Mouse (Mus musculus) spleen, postnatal 10 days (tissue): ENCODE data around the gene Chm.
"Not testable (repeated sequence)": the region's sequence is repeated elsewhere in the genome, so short reads cannot be mapped to it uniquely, and the experiment has no call there.

Experiments
- DNase-seq, 2 experiments: peaks; one replicate each; pipeline ENCODE4 v3.0.0; 2021 to 2022; ENCODE audit warnings: low spot score in 2 of 2

The Chm gene

GRCm38 (mm10) chrX:113185230-113185985 is at the start of gene Chm:
Gene Chm (minus strand): TSS chrX:113185517.
- DNase-seq: peak; percentile 14 to 36

- no peak for DNase-seq
These were observed 8.6 kb upstream of the Chm start for GRCm38 (mm10) chrX:113193901-113194300.

DNA sequence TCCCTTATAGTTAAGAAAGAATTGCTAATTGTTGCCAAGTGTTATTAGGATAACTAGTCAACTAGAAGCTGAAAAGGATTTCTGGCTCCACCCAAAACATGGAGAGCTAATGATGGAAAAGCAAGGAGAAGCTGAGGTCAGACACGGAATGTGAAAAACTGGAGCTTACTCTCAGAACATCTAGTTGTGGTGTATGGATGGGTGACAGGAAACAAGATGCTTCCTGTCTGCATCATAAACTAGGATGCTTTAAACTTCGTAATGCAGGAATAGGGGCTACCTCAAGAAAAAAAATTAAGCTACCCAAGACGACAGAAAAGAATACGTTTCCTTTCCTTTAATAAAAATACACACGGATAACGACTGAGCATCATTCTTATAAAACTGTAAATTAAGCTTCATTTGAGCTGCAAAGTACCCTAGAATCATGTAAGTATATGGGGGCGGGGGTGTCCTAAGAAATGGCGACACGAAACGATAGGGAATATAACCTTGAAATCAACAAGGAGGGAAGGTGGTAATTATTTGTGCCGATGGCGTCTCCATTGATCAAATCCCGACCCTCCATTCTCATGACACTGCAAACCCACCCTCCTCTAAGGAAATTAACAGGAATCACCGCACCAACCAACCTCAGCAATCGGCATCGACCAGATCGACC is 618 bp downstream of the Chm start:
- no peak for DNase-seq

DNA sequence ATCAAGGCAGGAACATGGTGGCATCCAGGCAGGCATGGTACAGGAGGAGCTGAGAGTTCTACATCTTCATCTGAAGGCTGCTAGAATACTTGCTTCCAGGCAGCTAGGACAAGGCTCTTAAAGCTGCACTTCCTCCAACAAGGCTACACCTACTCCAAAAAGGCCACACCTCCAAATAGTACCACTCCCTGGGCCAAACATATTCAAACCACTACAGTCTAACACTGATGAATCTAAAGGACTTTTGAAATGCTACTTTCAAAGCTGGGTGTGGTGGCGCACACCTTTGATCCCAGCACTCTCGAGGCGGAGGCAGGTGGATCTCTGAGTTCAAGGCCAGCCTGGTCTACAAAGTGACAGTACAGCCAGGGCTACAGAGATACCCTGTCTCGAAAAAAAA is 4.5 kb downstream of the Chm start:
- not testable (repeated sequence) for DNase-seq

- no peak for DNase-seq
These were observed 12.6 kb downstream of the Chm start for GRCm38 (mm10) chrX:113172766-113173165.

GRCm38 (mm10) chrX:113172271-113172670 is 13.0 kb downstream of the Chm start:
- no peak for DNase-seq

DNA sequence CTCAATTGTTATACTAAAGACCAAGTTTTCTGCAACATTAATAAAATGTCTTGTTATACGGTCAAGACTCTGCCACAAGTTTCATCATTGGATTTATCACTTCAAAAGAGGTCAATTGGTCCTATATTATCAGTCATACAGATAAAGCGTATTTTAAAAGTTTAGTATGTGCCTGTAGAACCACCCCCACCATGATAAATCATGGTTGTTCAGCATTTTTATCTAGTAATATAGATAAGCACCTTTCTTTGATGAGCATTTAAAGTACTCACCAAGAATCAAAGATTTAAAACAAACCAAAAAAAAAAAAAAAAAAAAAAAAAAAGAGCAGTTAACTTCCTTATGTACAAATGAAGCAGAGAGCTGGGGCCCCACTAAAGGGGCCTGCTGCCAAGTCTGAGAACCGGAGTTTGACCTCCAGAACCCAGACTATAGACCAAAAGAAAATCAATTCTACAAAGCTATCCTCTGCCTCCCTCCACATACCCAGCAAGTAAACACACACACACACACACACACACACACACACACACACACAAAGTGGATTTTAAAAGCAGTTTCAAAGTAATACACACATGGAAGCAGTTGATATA is 25.0 kb downstream of the Chm start:
- no peak for DNase-seq

- no peak for DNase-seq
These were observed 101.1 kb downstream of the Chm start for GRCm38 (mm10) chrX:113084171-113084570.

DNA sequence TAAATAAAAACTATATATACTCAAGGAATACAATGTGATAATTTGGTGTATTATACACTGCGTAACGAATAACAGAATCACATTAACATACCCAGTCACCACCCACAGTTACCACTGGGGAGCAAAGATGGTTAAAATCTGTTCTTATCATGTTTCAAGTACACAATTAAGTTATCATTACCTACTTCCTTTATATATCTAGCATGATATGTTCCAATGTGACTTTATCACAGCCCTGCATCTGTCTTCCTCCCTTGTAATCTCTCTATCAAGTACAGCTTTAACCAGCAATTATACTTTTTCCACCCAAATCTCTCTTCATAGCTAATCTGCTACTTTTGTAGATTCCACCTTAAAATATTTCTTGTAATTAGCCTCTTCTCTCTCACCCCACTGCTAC is 109.3 kb downstream of the Chm start:
- DNase-seq: no peak

GRCm38 (mm10) chrX:113074823-113075222 is 110.5 kb downstream of the Chm start:
- no peak for DNase-seq

DNA sequence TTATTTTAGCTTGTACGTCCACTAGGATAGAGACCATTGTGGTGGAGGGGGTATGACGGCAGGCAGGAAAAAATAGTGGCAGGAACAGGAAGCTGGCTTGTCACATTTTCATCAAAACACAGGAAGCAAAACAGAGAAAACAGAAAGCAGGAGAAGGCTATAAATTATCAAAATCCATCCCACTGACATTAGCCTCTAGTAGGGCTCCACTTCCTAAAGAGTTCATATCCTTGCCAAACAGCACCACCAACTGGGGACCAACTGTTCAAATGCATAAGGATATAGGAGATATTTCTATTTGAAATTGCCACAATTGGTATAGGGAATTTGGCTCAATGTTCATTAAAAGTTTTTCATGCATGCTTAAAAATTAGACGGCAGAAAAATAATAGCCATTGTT is 181.7 kb downstream of the Chm start:
- DNase-seq: no peak

DNA sequence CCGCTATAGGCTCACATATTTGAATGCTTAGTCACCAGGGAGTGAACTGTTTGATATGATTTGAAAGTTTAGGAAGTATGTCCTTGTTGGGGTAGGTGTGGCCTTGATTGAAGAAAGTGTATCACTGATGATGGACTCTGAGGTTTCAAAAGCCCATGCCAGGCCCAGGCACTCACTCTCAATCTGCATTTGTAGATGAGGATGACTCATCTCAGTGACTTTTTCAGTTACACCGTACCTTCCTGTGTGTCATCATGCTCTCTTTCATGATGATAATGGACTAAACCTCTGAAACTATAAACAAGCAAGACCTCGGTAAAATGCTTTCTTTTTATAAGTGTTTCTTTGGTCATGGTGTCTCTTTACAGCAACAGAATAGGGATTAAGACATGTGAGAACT is 183.1 kb downstream of the Chm start:
- no peak for DNase-seq
